Comparison of ENCODE assay signal across 24 mouse cellular contexts in genomic region chr19:21548947-21549346, GRCm38 (mm10).
"Had no signal": no experiment of that assay in that cellular context is flagged by ENCODE, and none has a peak within 500 bp of the region (broad histone marks: within the 10 kb centered on the region; RNA-seq: fewer than 3 reads in every experiment).

No protein-coding gene starts in this region.

- H3K4me2 ChIP-seq: heart, embryonic 12.5 days; hindbrain, embryonic 13.5 days; hindbrain, embryonic 15.5 days; kidney, embryonic 15.5 days; limb, embryonic 13.5 days; limb, embryonic 15.5 days; liver, embryonic 12.5 days had no signal

- H3K27ac ChIP-seq: heart, embryonic 10.5 days; hindbrain, embryonic 13.5 days; hindbrain, embryonic 15.5 days; hindbrain, postnatal 0 days; kidney, embryonic 15.5 days; kidney, postnatal 0 days; limb, embryonic 13.5 days; limb, embryonic 15.5 days; liver, embryonic 12.5 days had no signal

- ATAC-seq: forebrain, postnatal 0 days; hindbrain, postnatal 0 days; intestine, embryonic 16.5 days; liver, embryonic 12.5 days had no signal

- H3K9ac ChIP-seq: forebrain, postnatal 0 days; heart, embryonic 12.5 days; hindbrain, embryonic 13.5 days; hindbrain, embryonic 15.5 days; kidney, embryonic 15.5 days; limb, embryonic 13.5 days; limb, embryonic 15.5 days; liver, embryonic 12.5 days had no signal

- H3K27me3 ChIP-seq: heart, embryonic 12.5 days; hindbrain, embryonic 13.5 days; hindbrain, embryonic 15.5 days; kidney, embryonic 15.5 days; limb, embryonic 13.5 days; limb, embryonic 15.5 days; liver, embryonic 12.5 days had no signal

- H3K36me3 ChIP-seq: heart, embryonic 10.5 days; heart, embryonic 12.5 days; hindbrain, embryonic 13.5 days; hindbrain, embryonic 15.5 days; kidney, embryonic 15.5 days; limb, embryonic 13.5 days; limb, embryonic 15.5 days; liver, embryonic 12.5 days had no signal

- H3K4me3 ChIP-seq: heart, embryonic 10.5 days; heart, embryonic 12.5 days; hindbrain, embryonic 13.5 days; hindbrain, embryonic 15.5 days; kidney, embryonic 15.5 days; limb, embryonic 13.5 days; limb, embryonic 15.5 days; liver, embryonic 12.5 days had no signal

- DNase-seq: forebrain, postnatal 0 days; gastrocnemius, postnatal 14 days; gastrocnemius, postnatal 36 days; heart, adult 11 months; heart, postnatal 14 days; kidney, adult 11 months; kidney, adult 2 months; kidney, adult 9 months; kidney, postnatal 14 days; kidney, postnatal 36 days; layer of hippocampus, adult 9-11 months; layer of hippocampus, postnatal 36 days; left cerebral cortex, postnatal 4 days had no signal

- H3K4me1 ChIP-seq: heart, embryonic 10.5 days; heart, embryonic 12.5 days; hindbrain, embryonic 13.5 days; hindbrain, embryonic 15.5 days; kidney, embryonic 15.5 days; limb, embryonic 13.5 days; limb, embryonic 15.5 days; liver, embryonic 12.5 days had no signal

- H3K9me3 ChIP-seq: heart, embryonic 10.5 days; heart, embryonic 12.5 days; hindbrain, embryonic 13.5 days; hindbrain, embryonic 15.5 days; kidney, embryonic 15.5 days; limb, embryonic 13.5 days; limb, embryonic 15.5 days; liver, embryonic 12.5 days had no signal
